Mouse (Mus musculus): Measurements from ENCODE around the gene Taf8.

Taf8 gene

GRCm38 (mm10) chr17:47458936-47459335, 43.2 kb downstream of the Taf8 start:
- DNase-seq (ENCODE audit: low spot score in 2 of 2) = no peak

- no peak for DNase-seq (ENCODE audit: low spot score in 2 of 2)
Observed at GRCm38 (mm10) chr17:47458310-47458709, 43.8 kb downstream of the Taf8 start.

GRCm38 (mm10) chr17:47454675-47455074, 47.4 kb downstream of the Taf8 start:
- no peak for DNase-seq (ENCODE audit: low spot score in 2 of 2)

GRCm38 (mm10) chr17:47452886-47453285, 49.2 kb downstream of the Taf8 start:
- no peak for DNase-seq (ENCODE audit: low spot score in 2 of 2)

- no peak for DNase-seq (ENCODE audit: low spot score in 2 of 2)
Observed at GRCm38 (mm10) chr17:47450880-47451565, 51.1 kb downstream of the Taf8 start.

- no peak for DNase-seq (ENCODE audit: low spot score in 2 of 2)
Observed at GRCm38 (mm10) chr17:47450239-47450638, 51.9 kb downstream of the Taf8 start.

GRCm38 (mm10) chr17:47449432-47449831, 52.7 kb downstream of the Taf8 start:
- DNase-seq (ENCODE audit: low spot score in 2 of 2) = no peak

- no peak for DNase-seq (ENCODE audit: low spot score in 2 of 2)
Observed at GRCm38 (mm10) chr17:47448523-47449372, 53.3 kb downstream of the Taf8 start.

GRCm38 (mm10) chr17:47446561-47446960, 55.5 kb downstream of the Taf8 start:
- DNase-seq (ENCODE audit: low spot score in 2 of 2) = no peak

GRCm38 (mm10) chr17:47446025-47446424, 56.1 kb downstream of the Taf8 start:
- no peak for DNase-seq (ENCODE audit: low spot score in 2 of 2)

- no peak for DNase-seq (ENCODE audit: low spot score in 2 of 2)
Observed at GRCm38 (mm10) chr17:47445518-47445917, 56.6 kb downstream of the Taf8 start.

GRCm38 (mm10) chr17:47444113-47444512, 58.0 kb downstream of the Taf8 start:
- DNase-seq (ENCODE audit: low spot score in 2 of 2) = no peak

GRCm38 (mm10) chr17:47442271-47442670, 59.8 kb downstream of the Taf8 start:
- no peak for DNase-seq (ENCODE audit: low spot score in 2 of 2)

GRCm38 (mm10) chr17:47441296-47442051, 60.6 kb downstream of the Taf8 start:
- DNase-seq (ENCODE audit: low spot score in 2 of 2) = no peak

- no peak for DNase-seq (ENCODE audit: low spot score in 2 of 2)
Observed at GRCm38 (mm10) chr17:47440359-47440890, 61.7 kb downstream of the Taf8 start.

GRCm38 (mm10) chr17:47439396-47440028, 62.6 kb downstream of the Taf8 start:
- no peak for DNase-seq (ENCODE audit: low spot score in 2 of 2)

GRCm38 (mm10) chr17:47438611-47439010, 63.5 kb downstream of the Taf8 start:
- no peak for DNase-seq (ENCODE audit: low spot score in 2 of 2)

- no peak for DNase-seq (ENCODE audit: low spot score in 2 of 2)
Observed at GRCm38 (mm10) chr17:47436907-47437547, 65.1 kb downstream of the Taf8 start, which contains the start of gene 1700001C19Rik. TSS of gene 1700001C19Rik (minus strand) at chr17:47437376.

GRCm38 (mm10) chr17:47436156-47436906, 65.8 kb downstream of the Taf8 start, which contains the start of gene AI661453:
TSS of gene AI661453 (plus strand) at chr17:47436615.
- DNase-seq (ENCODE audit: low spot score in 2 of 2) = no peak
